Mouse (Mus musculus): ENCODE data around the gene Rbm25. TPM values are rescaled to one million over a fixed set of nuclear protein-coding genes. Genes with fewer than 3 reads are reported as not detected.

The Rbm25 gene
- total RNA-seq, 2 experiments from 2014 or later: 63.9 to 71.8 TPM

- intact Hi-C loops (cut with DNase I): loop anchor here (10.0 kb wide), 1 partner anchor 335 kb away; the partner anchor contains the start of gene Acot3
- DNase-seq: no peak
These were observed 88.4 kb downstream of the Rbm25 start for GRCm38 (mm10) chr12:83719431-83719830.

GRCm38 (mm10) chr12:83721281-83721680, 90.2 kb downstream of the Rbm25 start:
- intact Hi-C loops (cut with DNase I): no loop called here
- DNase-seq: no peak

- intact Hi-C loops (cut with DNase I): no loop called here
- no peak for DNase-seq
These were observed 92.0 kb downstream of the Rbm25 start for GRCm38 (mm10) chr12:83723037-83723436.

- intact Hi-C loops (cut with DNase I): no loop called here
- DNase-seq: no peak
These were observed 95.7 kb downstream of the Rbm25 start for GRCm38 (mm10) chr12:83726510-83727308.

- intact Hi-C loops (cut with DNase I): loop anchor here (5.0 kb wide), 1 partner anchor 35 kb away; no protein-coding TSS in a partner anchor
- DNase-seq: no peak
These were observed 101.2 kb downstream of the Rbm25 start for GRCm38 (mm10) chr12:83732225-83732624.

Other genes with a start within 250 kb of the Rbm25 start
- gene Dpf3, start 143.5 kb upstream of the Rbm25 start, total RNA-seq (2021): 10 to 100 TPM; 20.7 to 26.0 TPM
- gene Dcaf4, start 110.8 kb upstream of the Rbm25 start, total RNA-seq (2021): 10 to 100 TPM; 15.7 to 18.3 TPM
- gene Zfyve1, start 34.0 kb upstream of the Rbm25 start, total RNA-seq (2021): 10 to 100 TPM; 17.9 to 18.4 TPM
- 10 to 100 TPM; 31.7 to 37.3 TPM for gene Psen1, start 56.9 kb downstream of the Rbm25 start, total RNA-seq (2021)
- 10 to 100 TPM; 21.8 to 24.8 TPM for gene Papln, start 132.4 kb downstream of the Rbm25 start, total RNA-seq (2021)